Mouse (Mus musculus) stomach, embryonic 16.5 days (tissue): ENCODE results near the gene Olfr305. TPM values are rescaled to one million over a fixed set of nuclear protein-coding genes. Genes with fewer than 3 reads are reported as not detected.

Experiments used
- ATAC-seq: fragments of 200-750 bp; cut with Nextera tagmentation; 2 replicates; pipeline ENCODE4 v1.8.0; 2017; ENCODE audit warnings: moderate number of reproducible peaks, moderate TSS enrichment; ENCODE audit not compliant: insufficient read depth, low FRiP score
- H3K27ac ChIP-seq: fragments of 300-500 bp; sonication (generic); 2 replicates; pipeline ENCODE4 v1.5.1; 2014; ENCODE audit warnings: low read length
- H3K27me3 ChIP-seq: fragments of 300-500 bp; sonication (generic); 2 replicates; pipeline ENCODE4 v1.6.1; 2014; ENCODE audit warnings: low read length, control low read depth, mixed read lengths; ENCODE audit not compliant: control insufficient read depth, insufficient read depth
- H3K36me3 ChIP-seq: fragments of 300-500 bp; sonication (generic); 2 replicates; pipeline ENCODE4 v1.6.1; 2014; ENCODE audit warnings: low read length; ENCODE audit not compliant: control insufficient read depth, insufficient read depth
- H3K4me1 ChIP-seq: fragments of 300-500 bp; sonication (generic); 2 replicates; pipeline ENCODE4 v1.6.1; 2014; ENCODE audit warnings: low read length, control low read depth, mixed read lengths; ENCODE audit not compliant: control insufficient read depth, insufficient read depth
- H3K4me2 ChIP-seq: fragments of 300-500 bp; sonication (generic); 2 replicates; pipeline ENCODE4 v1.6.1; 2014; ENCODE audit warnings: low read depth, low read length, mixed read lengths
- H3K4me3 ChIP-seq: fragments of 300-500 bp; sonication (generic); replicated peaks from 2 replicates; pipeline ENCODE4 v1.5.1; 2014; ENCODE audit warnings: mild to moderate bottlenecking, low read length
- H3K9ac ChIP-seq: fragments of 300-500 bp; sonication (generic); 2 replicates; pipeline ENCODE4 v1.6.1; 2014; ENCODE audit warnings: low read length
- H3K9me3 ChIP-seq: fragments of 300-500 bp; sonication (generic); replicated peaks from 2 replicates; pipeline ENCODE4 v1.6.1; 2016; ENCODE audit warnings: low read length, control low read depth; ENCODE audit not compliant: control insufficient read depth
- WGBS: fragments of 180-500 bp; shearing (Covaris S2); extraction: QIAGEN DNeasy Blood & Tissue Kit; methylation state at CpG from one replicate; pipeline ENCODE4 v1.1.7; 2014; 5-methylcytosine and 5-hydroxymethylcytosine counted together
- polyA plus RNA-seq: library from polyadenylated mRNA; unstranded; fragments of >200 nt; fragmentation: Nextera tagmentation; extraction: Ambion mirVana; gene quantifications from 2 replicates; pipeline ENCODE4 v1.2.1, GENCODE M21; 2015

Olfr305 gene
- polyA plus RNA-seq, 1 experiment from 2014 or later = not detected

GRCm38 (mm10) chr7:86325530-86325929 lies 41.2 kb downstream of the Olfr305 start, which contains the start of gene Olfr308:
TSS of gene Olfr308 (minus strand) at chr7:86325630.
- ATAC-seq = no peak
- no peak within 1 kb of the TSS for H3K4me3 ChIP-seq

GRCm38 (mm10) chr7:86321323-86321722 lies 45.4 kb downstream of the Olfr305 start:
- Histone ChIP-seq H3K4me3 (no peak overlapping the region), H3K4me1 (no peaks in the 10 kb centered on the region), H3K27ac (no peak overlapping the region), H3K9me3 (no peaks in the 10 kb centered on the region), H3K36me3 (no peaks in the 10 kb centered on the region), H3K4me2 (no peak overlapping the region), H3K9ac (no peak overlapping the region), H3K27me3 (no peaks in the 10 kb centered on the region)
- no peak for ATAC-seq
- WGBS = 91% methylated on average over 2 of the region's 2 CpGs

More at GRCm38 (mm10) chr7:86325530-86325929, 41.2 kb downstream of the Olfr305 start, which contains the start of gene Olfr308:
- Histone ChIP-seq H3K27ac (no peak within 1 kb of the TSS), H3K9me3 (no peaks in the 10 kb centered on the region), H3K27me3 (no peaks in the 10 kb centered on the region), H3K4me2 (no peak within 1 kb of the TSS), H3K4me1 (no peaks in the 10 kb centered on the region), H3K36me3 (no peaks in the 10 kb centered on the region), H3K9ac (no peak within 1 kb of the TSS)

DNA sequence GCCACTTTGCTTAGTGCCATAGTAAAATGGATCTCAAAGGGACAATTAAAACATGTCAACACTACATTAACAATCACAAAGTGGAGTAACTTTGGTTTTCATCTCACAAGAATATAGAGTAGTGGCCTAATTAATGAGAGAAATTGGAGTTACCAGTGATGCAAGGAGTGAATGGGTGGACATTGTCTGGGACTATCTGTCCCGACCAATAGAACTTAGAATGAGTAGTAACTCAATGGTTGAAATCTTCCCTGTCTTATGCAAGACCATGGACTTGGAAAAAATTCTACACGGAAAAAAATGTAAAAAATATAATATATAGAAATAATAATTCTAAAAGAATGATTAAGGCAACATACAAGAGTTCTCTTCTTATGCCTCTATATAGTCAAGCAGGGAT lies 53.1 kb downstream of the Olfr305 start, which contains the start of gene Olfr309:
Gene Olfr309 (minus strand): TSS at position 101 of the 400 bp plus-strand sequence.
- Histone ChIP-seq H3K36me3 (no peaks in the 10 kb centered on the region), H3K4me2 (no peak within 1 kb of the TSS), H3K4me1 (no peaks in the 10 kb centered on the region), H3K27me3 (no peaks in the 10 kb centered on the region), H3K27ac (no peak within 1 kb of the TSS), H3K9me3 (no peaks in the 10 kb centered on the region), H3K9ac (no peak within 1 kb of the TSS), H3K4me3 (no peak within 1 kb of the TSS)
- WGBS = 76% methylated on average over 2 of the region's 2 CpGs
- ATAC-seq = no peak

Other genes with a start within 250 kb of the Olfr305 start
- gene Vmn2r75, start 195.2 kb downstream of the Olfr305 start, polyA plus RNA-seq = not detected in 2 replicates
- gene Vmn2r76, start 120.6 kb downstream of the Olfr305 start, polyA plus RNA-seq = not detected in 2 replicates
- gene Olfr310, start 89.8 kb downstream of the Olfr305 start, polyA plus RNA-seq = not detected in 2 replicates
- gene Olfr309, start 53.2 kb downstream of the Olfr305 start, polyA plus RNA-seq = not detected in 2 replicates
- not detected in 2 replicates for gene Olfr308, start 41.3 kb downstream of the Olfr305 start, polyA plus RNA-seq
- gene Olfr307, start 29.3 kb downstream of the Olfr305 start, polyA plus RNA-seq = not detected in 2 replicates
- not detected in 2 replicates for gene Olfr304, start 19.7 kb upstream of the Olfr305 start, polyA plus RNA-seq
- gene Olfr303, start 30.9 kb upstream of the Olfr305 start, polyA plus RNA-seq = not detected in 2 replicates
- not detected in 2 replicates for gene Olfr301, start 36.9 kb upstream of the Olfr305 start, polyA plus RNA-seq
- gene Olfr299, start 93.0 kb upstream of the Olfr305 start, polyA plus RNA-seq = not detected in 2 replicates
- gene Olfr298, start 125.6 kb upstream of the Olfr305 start, polyA plus RNA-seq = not detected in 2 replicates
- not detected in 2 replicates for gene Olfr297, start 153.0 kb upstream of the Olfr305 start, polyA plus RNA-seq
- not detected in 2 replicates for gene Olfr295, start 216.9 kb upstream of the Olfr305 start, polyA plus RNA-seq
- not detected in 2 replicates for gene Olfr294, start 249.7 kb upstream of the Olfr305 start, polyA plus RNA-seq